Mouse (Mus musculus) thymus, postnatal 25 days (tissue): Measurements from ENCODE around the gene Robo1.

Experiments
- DNase-seq: peaks from one replicate; pipeline ENCODE4 v3.0.0; 2022

Gene Robo1

GRCm38 (mm10) chr16:72959018-72959702 lies 651.1 kb downstream of the Robo1 start:
- DNase-seq = no peak

- no peak for DNase-seq
Measured at GRCm38 (mm10) chr16:72959823-72960222, 651.7 kb downstream of the Robo1 start.

GRCm38 (mm10) chr16:72963782-72964181 lies 655.7 kb downstream of the Robo1 start:
- no peak for DNase-seq

- no peak for DNase-seq
Measured at GRCm38 (mm10) chr16:72967509-72967908, 659.4 kb downstream of the Robo1 start.

GRCm38 (mm10) chr16:72969990-72970389 lies 661.9 kb downstream of the Robo1 start:
- DNase-seq = no peak

- DNase-seq = no peak
Measured at GRCm38 (mm10) chr16:72973685-72974084, 665.6 kb downstream of the Robo1 start.

- no peak for DNase-seq
Measured at GRCm38 (mm10) chr16:72974681-72975080, 666.6 kb downstream of the Robo1 start.

GRCm38 (mm10) chr16:72976849-72977576 lies 668.9 kb downstream of the Robo1 start:
- no peak for DNase-seq

GRCm38 (mm10) chr16:72979407-72980219 lies 671.5 kb downstream of the Robo1 start:
- DNase-seq = peak; percentile 42

- DNase-seq = no peak
Measured at GRCm38 (mm10) chr16:72990376-72991167, 682.5 kb downstream of the Robo1 start.

GRCm38 (mm10) chr16:72993189-72993588 lies 685.1 kb downstream of the Robo1 start:
- no peak for DNase-seq

GRCm38 (mm10) chr16:72993594-72993993 lies 685.5 kb downstream of the Robo1 start:
- no peak for DNase-seq

GRCm38 (mm10) chr16:72995251-72995954 lies 687.3 kb downstream of the Robo1 start:
- peak; percentile 3 for DNase-seq

GRCm38 (mm10) chr16:72995955-72996535 lies 687.9 kb downstream of the Robo1 start:
- DNase-seq = no peak

GRCm38 (mm10) chr16:72998677-72999076 lies 690.6 kb downstream of the Robo1 start:
- no peak for DNase-seq

- no peak for DNase-seq
Measured at GRCm38 (mm10) chr16:73002685-73003084, 694.6 kb downstream of the Robo1 start.

GRCm38 (mm10) chr16:73004601-73005000 lies 696.5 kb downstream of the Robo1 start:
- no peak for DNase-seq

- DNase-seq = no peak
Measured at GRCm38 (mm10) chr16:73005831-73006230, 697.7 kb downstream of the Robo1 start.

- no peak for DNase-seq
Measured at GRCm38 (mm10) chr16:73007434-73007833, 699.3 kb downstream of the Robo1 start.

- no peak for DNase-seq
Measured at GRCm38 (mm10) chr16:73011313-73011712, 703.2 kb downstream of the Robo1 start.

- no peak for DNase-seq
Measured at GRCm38 (mm10) chr16:73012926-73013325, 704.8 kb downstream of the Robo1 start.

GRCm38 (mm10) chr16:73014544-73014943 lies 706.4 kb downstream of the Robo1 start:
- no peak for DNase-seq
